Mouse (Mus musculus): ENCODE measurements around the gene Fam129a. TPM values are rescaled to one million over a fixed set of nuclear protein-coding genes. Genes with fewer than 3 reads are reported as not detected.

The Fam129a gene
- polyA plus RNA-seq, 1 experiment from 2014 or later: 0.33 TPM

DNA sequence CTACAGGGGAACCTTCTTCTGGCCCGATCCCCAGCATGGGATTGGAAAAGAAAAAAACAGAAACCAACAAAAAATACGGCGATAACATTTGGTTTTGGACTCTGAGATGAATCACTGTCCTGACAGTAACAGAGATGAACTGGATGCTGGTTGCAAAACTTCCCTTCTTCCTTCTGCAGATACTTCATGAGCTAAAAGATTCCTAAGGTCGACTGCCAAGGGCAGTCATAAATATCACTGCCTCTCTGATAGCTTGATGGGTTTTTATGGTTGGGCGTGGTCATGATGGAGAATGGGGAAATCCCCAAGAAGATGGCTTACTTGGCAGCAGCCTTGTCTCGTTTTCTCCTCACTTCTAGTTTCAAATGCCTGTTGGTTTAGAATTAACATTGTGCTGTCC lies 92.0 kb downstream of the Fam129a start:
- Histone ChIP-seq H3K27ac (ENCODE audit: low read depth, low read length) (no peak overlapping the region), H3K9me3 (replicated peaks; ENCODE audit: control insufficient read depth, low read length) (no peaks in the 10 kb centered on the region), H3K36me3 (ENCODE audit: control insufficient read depth, insufficient read depth, low read length) (no peaks in the 10 kb centered on the region), H3K4me1 (ENCODE audit: control insufficient read depth, insufficient read depth, low read length) (no peaks in the 10 kb centered on the region), H3K27me3 (replicated peaks; ENCODE audit: control insufficient read depth, insufficient read depth, low read length) (no peaks in the 10 kb centered on the region), H3K4me2 (ENCODE audit: low read length) (no peak overlapping the region), H3K4me3 (ENCODE audit: low read depth, low read length) (no peak overlapping the region), H3K9ac (ENCODE audit: low read length) (no peak overlapping the region)
- no peak for ATAC-seq
- 82% methylated on average over 6 of the region's 6 CpGs for WGBS
- DNase-seq (ENCODE audit: low spot score): no peak

DNA sequence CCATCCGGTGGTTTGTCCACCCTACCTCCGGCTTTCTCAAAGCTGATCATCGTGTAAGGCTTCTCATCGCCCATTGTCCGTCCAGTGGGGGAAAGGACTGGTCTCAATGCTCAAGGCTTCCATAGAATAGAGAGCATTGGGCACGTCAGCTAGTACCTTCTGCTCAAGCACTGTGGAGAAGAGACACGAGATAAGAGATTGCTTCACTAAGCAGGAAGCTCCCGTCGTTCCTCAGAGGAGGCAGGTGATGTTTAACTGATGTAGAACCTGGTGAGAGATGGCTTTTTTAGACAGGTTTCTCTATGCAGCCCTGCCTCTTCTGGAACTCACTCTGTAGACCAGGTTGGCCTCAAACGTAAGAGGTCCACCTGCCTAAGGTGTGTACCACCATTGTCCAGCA lies 93.4 kb downstream of the Fam129a start:
- no peaks in the 10 kb centered on the region for H3K36me3 ChIP-seq (ENCODE audit: control insufficient read depth, insufficient read depth, low read length)
- H3K27me3 ChIP-seq (replicated peaks; ENCODE audit: control insufficient read depth, insufficient read depth, low read length): no peaks in the 10 kb centered on the region
- no peak overlapping the region for H3K4me2 ChIP-seq (ENCODE audit: low read length)
- H3K4me1 ChIP-seq (ENCODE audit: control insufficient read depth, insufficient read depth, low read length): no peaks in the 10 kb centered on the region
- DNase-seq (ENCODE audit: low spot score) (no peak), ATAC-seq (no peak)
- H3K9me3 ChIP-seq (replicated peaks; ENCODE audit: control insufficient read depth, low read length): no peaks in the 10 kb centered on the region
- H3K4me3 ChIP-seq (ENCODE audit: low read depth, low read length): no peak overlapping the region
- 95% methylated on average over 10 of the region's 10 CpGs for WGBS
- no peak overlapping the region for H3K9ac ChIP-seq (ENCODE audit: low read length)
- H3K27ac ChIP-seq (ENCODE audit: low read depth, low read length): no peak overlapping the region

DNA sequence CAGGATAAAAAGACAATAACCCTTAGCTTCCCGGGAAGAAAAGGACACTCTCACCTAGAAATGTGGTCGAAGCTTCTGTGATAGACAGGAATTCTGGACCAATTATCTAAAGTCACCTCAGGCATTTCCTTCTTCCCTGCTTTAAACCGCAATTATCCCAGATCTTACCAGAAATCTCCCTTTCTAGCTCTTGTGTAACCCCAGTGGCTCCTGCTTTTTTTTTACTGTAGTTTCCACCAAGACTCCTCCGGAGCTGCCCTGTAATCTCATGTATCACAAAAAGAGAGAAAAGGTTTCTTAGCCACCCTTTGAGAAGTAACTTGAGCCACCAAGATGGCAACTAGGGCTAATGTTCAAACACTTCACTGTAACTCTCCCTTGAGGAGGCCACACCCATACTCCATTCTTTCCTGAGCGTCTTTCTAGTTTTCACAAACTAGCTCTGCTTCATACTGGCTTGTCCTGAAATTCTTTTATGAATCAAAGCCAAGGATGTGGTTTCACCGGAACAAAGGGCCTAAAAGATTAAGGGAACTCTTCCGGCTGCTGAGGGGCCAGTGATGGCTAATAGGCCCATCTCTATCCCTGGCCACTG lies 93.9 kb downstream of the Fam129a start:
- Histone ChIP-seq H3K9me3 (replicated peaks; ENCODE audit: control insufficient read depth, low read length) (no peaks in the 10 kb centered on the region), H3K4me2 (ENCODE audit: low read length) (no peak overlapping the region), H3K9ac (ENCODE audit: low read length) (no peak overlapping the region), H3K4me3 (ENCODE audit: low read depth, low read length) (no peak overlapping the region), H3K4me1 (ENCODE audit: control insufficient read depth, insufficient read depth, low read length) (no peaks in the 10 kb centered on the region), H3K27ac (ENCODE audit: low read depth, low read length) (no peak overlapping the region), H3K27me3 (replicated peaks; ENCODE audit: control insufficient read depth, insufficient read depth, low read length) (no peaks in the 10 kb centered on the region), H3K36me3 (ENCODE audit: control insufficient read depth, insufficient read depth, low read length) (no peaks in the 10 kb centered on the region)
- DNase-seq (ENCODE audit: low spot score) (no peak), ATAC-seq (no peak)
- WGBS: 77% methylated on average over 7 of the region's 7 CpGs

DNA sequence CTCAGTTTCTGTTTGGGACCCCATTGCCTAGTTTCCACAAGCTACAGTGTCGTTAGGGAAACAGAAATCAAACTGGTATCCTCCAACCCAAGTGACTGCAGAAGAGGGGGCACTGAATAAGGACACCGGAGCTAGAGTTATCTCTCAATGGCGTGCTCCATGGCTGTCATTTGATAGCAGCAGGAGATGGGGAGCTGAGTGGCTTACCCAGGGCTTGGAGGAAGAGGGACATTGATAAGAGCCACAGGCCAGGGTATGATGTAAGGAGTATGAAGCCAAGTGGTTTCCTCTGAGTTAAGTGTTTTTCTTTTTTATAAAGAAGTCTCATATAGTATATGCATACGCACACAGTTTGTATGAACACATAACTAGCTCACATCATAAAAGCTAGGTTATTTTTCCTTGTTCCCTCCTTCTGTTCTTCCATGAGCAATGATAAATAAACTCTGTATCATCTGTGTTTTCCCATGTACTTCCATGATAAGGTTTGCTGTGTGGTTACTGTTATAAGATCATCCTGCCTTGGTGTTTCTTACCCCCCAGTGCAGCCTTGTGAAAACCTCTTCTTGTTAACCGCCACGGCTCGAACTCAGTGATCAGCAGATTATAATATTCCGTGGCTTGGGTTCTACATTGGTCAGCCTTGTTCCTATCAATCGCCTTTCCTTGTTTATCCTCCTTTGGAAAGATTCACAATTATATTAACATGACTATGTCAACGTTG lies 96.5 kb downstream of the Fam129a start:
- WGBS: 88% methylated on average over 10 of the region's 10 CpGs
- Histone ChIP-seq H3K4me3 (ENCODE audit: low read depth, low read length) (no peak overlapping the region), H3K36me3 (ENCODE audit: control insufficient read depth, insufficient read depth, low read length) (no peaks in the 10 kb centered on the region), H3K27me3 (replicated peaks; ENCODE audit: control insufficient read depth, insufficient read depth, low read length) (no peaks in the 10 kb centered on the region), H3K9ac (ENCODE audit: low read length) (no peak overlapping the region), H3K4me2 (ENCODE audit: low read length) (no peak overlapping the region), H3K9me3 (replicated peaks; ENCODE audit: control insufficient read depth, low read length) (no peaks in the 10 kb centered on the region), H3K4me1 (ENCODE audit: control insufficient read depth, insufficient read depth, low read length) (no peaks in the 10 kb centered on the region), H3K27ac (ENCODE audit: low read depth, low read length) (no peak overlapping the region)
- DNase-seq (ENCODE audit: low spot score) (no peak), ATAC-seq (no peak)

DNA sequence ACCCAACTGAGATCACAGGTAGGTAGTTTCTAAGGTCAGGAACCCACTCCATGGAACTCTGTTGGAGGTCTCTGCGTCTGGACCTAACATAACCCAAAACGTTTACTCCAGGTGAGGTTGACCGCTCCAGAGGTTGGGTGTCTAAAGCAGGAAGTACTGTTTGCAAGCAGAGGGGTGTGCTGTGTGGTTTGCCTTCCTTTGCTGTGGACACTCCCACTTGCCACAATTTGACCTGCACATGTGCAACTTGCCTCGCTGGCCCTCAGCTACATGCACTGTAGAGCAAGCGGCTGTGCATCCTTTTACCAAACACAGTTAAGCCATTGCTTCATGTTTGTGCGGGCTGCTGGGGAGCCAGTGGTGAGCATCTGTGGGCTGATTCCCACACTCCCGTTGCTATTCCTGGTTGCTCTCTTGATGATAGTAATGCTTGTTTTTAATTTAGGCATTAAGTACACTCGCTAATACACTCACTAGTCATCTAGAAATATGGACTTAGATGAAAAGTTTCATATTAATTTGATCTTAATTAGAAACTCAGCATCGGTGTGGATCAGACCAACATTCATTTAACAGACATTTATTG lies 99.1 kb downstream of the Fam129a start:
- DNase-seq (ENCODE audit: low spot score) (no peak), ATAC-seq (no peak)
- Histone ChIP-seq H3K27ac (ENCODE audit: low read depth, low read length) (no peak overlapping the region), H3K4me2 (ENCODE audit: low read length) (no peak overlapping the region), H3K9ac (ENCODE audit: low read length) (no peak overlapping the region), H3K4me1 (ENCODE audit: control insufficient read depth, insufficient read depth, low read length) (no peaks in the 10 kb centered on the region), H3K4me3 (ENCODE audit: low read depth, low read length) (no peak overlapping the region), H3K9me3 (replicated peaks; ENCODE audit: control insufficient read depth, low read length) (no peaks in the 10 kb centered on the region), H3K27me3 (replicated peaks; ENCODE audit: control insufficient read depth, insufficient read depth, low read length) (no peaks in the 10 kb centered on the region), H3K36me3 (ENCODE audit: control insufficient read depth, insufficient read depth, low read length) (no peaks in the 10 kb centered on the region)
- WGBS: 92% methylated on average over 9 of the region's 9 CpGs

DNA sequence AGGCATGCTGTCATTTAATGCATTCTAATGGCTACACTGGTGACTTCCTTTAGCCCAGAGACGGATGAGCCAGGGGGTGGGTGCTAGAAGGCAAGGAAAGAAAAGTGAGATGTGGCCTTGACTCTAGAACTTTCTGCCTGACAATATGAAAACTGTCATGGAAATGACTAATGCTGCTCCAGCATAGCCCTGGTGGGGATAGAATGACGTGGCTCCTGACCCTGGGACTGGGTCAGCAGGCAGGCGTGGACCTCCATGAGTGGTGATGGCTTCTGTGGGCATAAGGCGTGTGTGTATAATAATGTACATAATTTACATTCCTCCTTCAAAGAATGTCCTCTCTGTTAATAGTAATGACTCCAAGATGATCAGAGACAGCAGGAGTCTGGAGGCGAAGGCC lies 104.7 kb downstream of the Fam129a start:
- WGBS: 75% methylated on average over 5 of the region's 5 CpGs
- no peak for DNase-seq (ENCODE audit: low spot score)

DNA sequence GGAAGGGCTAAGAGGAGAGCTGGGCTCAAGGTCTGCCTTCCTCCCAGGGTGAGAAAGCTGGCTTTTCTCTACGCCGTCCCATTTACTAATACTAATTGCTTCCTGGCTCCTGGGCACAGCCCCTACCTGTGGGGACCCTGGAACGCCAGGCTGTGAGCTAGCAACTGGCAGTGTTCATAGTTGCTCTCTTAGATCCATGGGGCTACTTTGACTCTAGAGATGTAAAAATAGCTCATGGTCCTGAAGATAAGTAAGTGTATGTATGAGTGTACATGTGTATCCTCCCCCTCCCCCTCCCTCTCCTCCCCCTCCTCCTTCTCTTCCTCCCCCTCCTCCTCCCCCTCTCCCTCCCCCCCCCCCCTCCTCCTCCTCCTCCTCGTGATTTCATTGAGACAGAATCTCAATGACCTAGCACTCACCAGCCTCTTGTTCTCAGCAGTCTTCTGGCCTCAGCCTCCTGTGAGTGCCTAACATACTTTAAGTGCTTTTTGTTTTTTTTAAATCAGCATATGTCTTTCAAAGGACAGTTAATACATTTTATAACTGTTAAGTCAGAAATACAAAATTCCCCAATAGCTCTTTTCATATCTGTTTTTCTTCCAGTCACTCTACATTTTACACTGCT lies 106.3 kb downstream of the Fam129a start:
- WGBS: 34% methylated on average over 3 of the region's 4 CpGs
- H3K27ac ChIP-seq (ENCODE audit: low read depth, low read length): no peak overlapping the region
- H3K27me3 ChIP-seq (replicated peaks; ENCODE audit: control insufficient read depth, insufficient read depth, low read length): no peaks in the 10 kb centered on the region
- H3K9ac ChIP-seq (ENCODE audit: low read length): no peak overlapping the region
- no peak overlapping the region for H3K4me2 ChIP-seq (ENCODE audit: low read length)
- no peaks in the 10 kb centered on the region for H3K4me1 ChIP-seq (ENCODE audit: control insufficient read depth, insufficient read depth, low read length)
- ATAC-seq: no peak
- no peak for DNase-seq (ENCODE audit: low spot score)
- no peaks in the 10 kb centered on the region for H3K9me3 ChIP-seq (replicated peaks; ENCODE audit: control insufficient read depth, low read length)
- H3K36me3 ChIP-seq (ENCODE audit: control insufficient read depth, insufficient read depth, low read length): no peaks in the 10 kb centered on the region
- H3K4me3 ChIP-seq (ENCODE audit: low read depth, low read length): no peak overlapping the region

More for the DNA sequence above, 104.7 kb downstream of the Fam129a start:
- Histone ChIP-seq H3K27me3 (replicated peaks; ENCODE audit: control insufficient read depth, insufficient read depth, low read length) (no peaks in the 10 kb centered on the region), H3K9ac (ENCODE audit: low read length) (no peak overlapping the region), H3K4me3 (ENCODE audit: low read depth, low read length) (no peak overlapping the region), H3K9me3 (replicated peaks; ENCODE audit: control insufficient read depth, low read length) (no peaks in the 10 kb centered on the region), H3K27ac (ENCODE audit: low read depth, low read length) (no peak overlapping the region), H3K36me3 (ENCODE audit: control insufficient read depth, insufficient read depth, low read length) (no peaks in the 10 kb centered on the region), H3K4me1 (ENCODE audit: control insufficient read depth, insufficient read depth, low read length) (no peaks in the 10 kb centered on the region), H3K4me2 (ENCODE audit: low read length) (no peak overlapping the region)
- ATAC-seq: no peak

DNA sequence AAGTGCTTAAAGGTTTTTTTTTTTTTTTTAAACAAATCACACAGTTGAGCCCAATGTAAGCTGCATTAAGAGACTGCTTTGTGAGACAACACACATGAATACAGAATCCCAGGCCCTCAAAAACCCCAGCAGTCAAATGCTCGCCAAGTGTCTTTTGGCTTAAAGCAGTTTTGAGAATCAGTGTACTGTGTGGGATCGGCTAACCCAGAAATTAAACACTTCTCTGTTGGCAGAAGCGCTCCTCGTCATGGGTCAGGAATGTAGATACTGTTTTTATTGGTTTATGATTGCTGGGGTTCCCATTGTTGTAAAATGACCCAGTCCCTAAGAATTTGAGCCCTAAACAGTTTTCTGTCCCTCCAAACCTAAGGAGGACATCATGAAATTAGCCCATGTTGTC lies 107.0 kb downstream of the Fam129a start:
- Histone ChIP-seq H3K36me3 (ENCODE audit: control insufficient read depth, insufficient read depth, low read length) (no peaks in the 10 kb centered on the region), H3K27me3 (replicated peaks; ENCODE audit: control insufficient read depth, insufficient read depth, low read length) (no peaks in the 10 kb centered on the region), H3K9ac (ENCODE audit: low read length) (no peak overlapping the region), H3K4me3 (ENCODE audit: low read depth, low read length) (no peak overlapping the region), H3K4me1 (ENCODE audit: control insufficient read depth, insufficient read depth, low read length) (no peaks in the 10 kb centered on the region), H3K27ac (ENCODE audit: low read depth, low read length) (no peak overlapping the region), H3K4me2 (ENCODE audit: low read length) (no peak overlapping the region), H3K9me3 (replicated peaks; ENCODE audit: control insufficient read depth, low read length) (no peaks in the 10 kb centered on the region)
- no peak for ATAC-seq
- no peak for DNase-seq (ENCODE audit: low spot score)
- WGBS: 66% methylated on average over 4 of the region's 4 CpGs

DNA sequence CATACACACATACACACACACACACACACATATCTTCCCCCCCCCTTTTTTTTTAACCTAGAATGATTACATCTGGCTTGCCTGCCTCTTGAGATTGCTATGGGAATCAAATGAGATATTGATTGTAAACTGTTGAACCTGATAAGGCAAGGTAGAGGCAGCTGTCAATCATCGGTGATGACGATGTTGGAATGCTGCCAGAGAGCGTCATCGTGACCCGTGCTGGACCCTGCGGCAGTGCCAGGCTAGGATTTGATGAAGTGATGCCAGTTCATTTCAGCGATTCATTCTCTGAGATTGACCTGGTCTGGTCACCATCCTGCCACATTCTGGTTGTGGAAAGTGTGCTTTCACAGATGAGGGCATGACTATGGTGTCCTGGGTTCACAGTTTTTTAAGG lies 108.2 kb downstream of the Fam129a start:
- no peak overlapping the region for H3K27ac ChIP-seq (ENCODE audit: low read depth, low read length)
- H3K4me2 ChIP-seq (ENCODE audit: low read length): no peak overlapping the region
- no peak overlapping the region for H3K4me3 ChIP-seq (ENCODE audit: low read depth, low read length)
- H3K36me3 ChIP-seq (ENCODE audit: control insufficient read depth, insufficient read depth, low read length): no peaks in the 10 kb centered on the region
- DNase-seq (ENCODE audit: low spot score): no peak
- ATAC-seq: no peak
- WGBS: 85% methylated on average over 7 of the region's 7 CpGs
- H3K9ac ChIP-seq (ENCODE audit: low read length): no peak overlapping the region
- no peaks in the 10 kb centered on the region for H3K4me1 ChIP-seq (ENCODE audit: control insufficient read depth, insufficient read depth, low read length)
- no peaks in the 10 kb centered on the region for H3K9me3 ChIP-seq (replicated peaks; ENCODE audit: control insufficient read depth, low read length)
- H3K27me3 ChIP-seq (replicated peaks; ENCODE audit: control insufficient read depth, insufficient read depth, low read length): no peaks in the 10 kb centered on the region

All from forebrain, embryonic 14.5 days (tissue).